Mouse (Mus musculus) brain, adult 2 months (tissue): Measurements from ENCODE around the gene Aif1.
A peak's percentile ranks its signal among the peaks of the same experiment; 100 is the strongest.

ENCODE experiments used
- DNase-seq: peaks from one replicate; pipeline ENCODE4 v3.0.0; 2011; ENCODE audit warnings: low read depth, low spot score

Gene Aif1

GRCm38 (mm10) chr17:35121143-35121799 lies 54.6 kb downstream of the Aif1 start, which contains the start of gene Gpank1:
Gene Gpank1, plus strand, starts transcription at chr17:35121455.
- peak; percentile 99 for DNase-seq
